Comparison of ENCODE assay signal across 21 mouse cellular contexts in the genomic region with DNA sequence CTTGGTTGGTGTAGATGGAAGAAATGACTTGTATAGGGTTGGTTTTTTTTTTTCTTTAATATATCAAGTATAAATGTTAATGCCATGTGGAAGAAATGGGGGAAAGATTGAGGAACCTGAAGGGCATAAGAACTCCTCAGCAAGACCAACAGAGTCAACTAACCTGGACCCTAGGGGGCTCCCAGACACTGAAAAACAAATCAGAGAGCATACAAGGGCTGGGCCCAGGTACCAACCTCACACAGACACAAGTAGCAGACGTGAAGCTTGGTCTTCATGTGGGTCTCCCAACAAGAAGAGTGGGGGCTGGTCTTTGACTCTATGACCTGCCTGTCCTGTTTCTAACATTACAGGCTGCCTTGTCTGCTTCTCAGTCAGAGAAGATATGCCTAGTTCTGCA.
DNase-seq lines count a peak whose midpoint lies in the region; ATAC-seq lines count a peak whose summit lies in the region.
"Had no signal": no experiment of that assay in that cellular context is flagged by ENCODE, and none has a peak within 500 bp of the region (broad histone marks: within the 10 kb centered on the region; RNA-seq: fewer than 3 reads in every experiment).

No protein-coding gene starts in this region.

- ATAC-seq in CD4-positive, CD25-positive, alpha-beta regulatory T cell, adult 4 months: no peak
- no peak for ATAC-seq in megakaryocyte progenitor cell, adult 5-6 weeks (replicated peaks; ENCODE audit: poor library complexity)
- ATAC-seq: forebrain, postnatal 0 days; intestine, postnatal 0 days; midbrain, embryonic 16.5 days had no signal

- peak; percentile 48 for DNase-seq in CD4-positive, CD25-positive, alpha-beta regulatory T cell, adult 2 months (ENCODE audit: low read depth, low spot score)
- peak; percentile 2 for DNase-seq in induced T-regulatory cell, adult 2 months (ENCODE audit: low read depth)
- DNase-seq in thymus, postnatal 0 days (ENCODE audit: low spot score): peak; percentile 11
- DNase-seq in thymus, postnatal 4 days: peak; percentile 35
- no peak for DNase-seq in natural killer cell, adult 2 months (ENCODE audit: low spot score in 2 of 2)
- no peak for DNase-seq in B cell, adult 2 months
- DNase-seq: adrenal gland, postnatal 10 days; cerebellum, adult 18-20 months; cerebellum, postnatal 10 days; forebrain, postnatal 0 days; gastrocnemius, postnatal 36 days; heart, adult 2 months; heart, postnatal 4 days; kidney, adult 9 months; kidney, postnatal 10 days; layer of hippocampus, adult 9-11 months; lung, embryonic 14.5 days had no signal

Comparison
In these comparisons a context has a peak if more than half of its experiments do, and no peak if none do; other contexts are left out.
1. DNase-seq: peak in CD4-positive, CD25-positive, alpha-beta regulatory T cell, adult 2 months (single experiment), induced T-regulatory cell, adult 2 months (single experiment), thymus, postnatal 0 days (single experiment) and thymus, postnatal 4 days (single experiment); none in natural killer cell, adult 2 months (0 of 2) and B cell, adult 2 months (0 of 2).